Mouse (Mus musculus) megakaryocyte, embryonic 14.5 days (primary cell): ENCODE measurements around the gene Hoxd10.

ENCODE experiments used
- FLI1 ChIP-seq: IDR thresholded peaks from 2 replicates; pipeline ENCODE4 v1.6.1; 2012; ENCODE audit warnings: low read length, inconsistent platforms, mixed read lengths
- GATA1 ChIP-seq: IDR thresholded peaks from 3 replicates; pipeline ENCODE4 v1.6.1; 2012; ENCODE audit warnings: mixed read lengths, low read length, inconsistent platforms, borderline replicate concordance

- no peak for TF ChIP-seq FLI1
- TF ChIP-seq GATA1 = no peak
Observed at GRCm38 (mm10) chr2:74702820-74703219, 11.1 kb downstream of the Hoxd10 start.
